Comparison of ENCODE assay signal across 11 mouse cellular contexts in the genomic region with DNA sequence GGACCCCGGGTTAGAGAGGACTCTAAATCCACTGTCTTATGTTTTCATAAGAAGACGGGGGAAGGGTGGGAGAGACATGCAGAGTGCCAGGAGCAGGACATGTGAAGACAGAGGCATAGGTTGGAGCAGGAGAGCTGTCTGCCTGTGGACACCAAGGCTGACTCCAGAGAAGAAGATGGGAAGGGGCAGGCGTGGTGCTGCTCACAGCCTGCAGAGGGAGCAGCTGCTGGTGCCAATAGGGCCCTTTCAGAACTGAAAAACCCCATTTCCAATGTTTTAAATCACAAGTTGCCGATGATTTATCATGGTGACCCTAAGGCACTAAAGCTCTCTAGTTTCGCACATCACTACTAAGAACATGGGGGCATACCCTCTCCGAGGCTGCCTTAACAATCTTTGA.
DNase-seq lines count a peak whose midpoint lies in the region; ATAC-seq and TF ChIP-seq lines count a peak whose summit lies in the region.
"Had no signal": no experiment of that assay in that cellular context is flagged by ENCODE, and none has a peak within 500 bp of the region (broad histone marks: within the 10 kb centered on the region; RNA-seq: fewer than 3 reads in every experiment).

No protein-coding gene starts in this region.

- no peaks in the 10 kb centered on the region for H3K27me3 ChIP-seq in heart, adult 2 months (ENCODE audit: control insufficient read depth, insufficient read depth, low read length)
- H3K27me3 ChIP-seq in ES-Bruce4 (ENCODE audit: control insufficient read depth, insufficient read depth, low read length, poor library complexity, severe bottlenecking) = no peaks in the 10 kb centered on the region
- H3K27me3 ChIP-seq: heart, embryonic 15.5 days; limb, embryonic 13.5 days; megakaryocyte, embryonic 14.5 days had no signal

- peak; percentile 69 for ATAC-seq in megakaryocyte progenitor cell, adult 5-6 weeks (replicated peaks; ENCODE audit: poor library complexity)

- no peak for DNase-seq in heart, adult 2 months
- no peak for DNase-seq in heart, adult 18-20 months
- no peak for DNase-seq in lung, adult 2 months
- no peak for DNase-seq in lung, postnatal 36 days
- no peak for DNase-seq in cerebellum, adult 11 months
- DNase-seq in heart, adult 11 months = no peak

- 82% methylated on average over 6 of the region's 6 CpGs for WGBS in heart, adult 2 months
- WGBS in lung, adult 2 months = 80% methylated on average over 6 of the region's 6 CpGs

- H3K36me3 ChIP-seq in heart, adult 2 months (ENCODE audit: control insufficient read depth, insufficient read depth, low read length) = no peaks in the 10 kb centered on the region
- no peaks in the 10 kb centered on the region for H3K36me3 ChIP-seq in ES-Bruce4 (ENCODE audit: control insufficient read depth, insufficient read depth, low read length, poor library complexity, severe bottlenecking)
- H3K36me3 ChIP-seq: heart, embryonic 15.5 days; limb, embryonic 13.5 days had no signal

- H3K9ac ChIP-seq in heart, adult 2 months (ENCODE audit: low read depth, low read length) = no peak overlapping the region
- no peak overlapping the region for H3K9ac ChIP-seq in ES-Bruce4 (ENCODE audit: low read depth, poor library complexity, severe bottlenecking)
- H3K9ac ChIP-seq: heart, embryonic 15.5 days; limb, embryonic 13.5 days had no signal

- no peak overlapping the region for H3K27ac ChIP-seq in heart, adult 2 months
- H3K27ac ChIP-seq in ES-Bruce4 (ENCODE audit: insufficient read depth, low read length) = no peak overlapping the region
- H3K27ac ChIP-seq: heart, embryonic 15.5 days; limb, embryonic 13.5 days had no signal

- no peak for TF ChIP-seq EP300 in heart, adult 2 months (IDR thresholded peaks at IDR 0.05; ENCODE audit: insufficient read depth, low read depth, low read length)
- TF ChIP-seq EP300 in ES-Bruce4 (IDR thresholded peaks at IDR 0.05; ENCODE audit: insufficient read depth, low read depth, low read length) = no peak

- no peaks in the 10 kb centered on the region for H3K79me2 ChIP-seq in heart, adult 2 months (replicated peaks; ENCODE audit: control insufficient read depth, insufficient read depth, low read length)

- H3K9me3 ChIP-seq in ES-Bruce4 (replicated peaks; ENCODE audit: control insufficient read depth, insufficient read depth, low read length, poor library complexity, severe bottlenecking) = no peaks in the 10 kb centered on the region
- H3K9me3 ChIP-seq: heart, embryonic 15.5 days; limb, embryonic 13.5 days; megakaryocyte, embryonic 14.5 days had no signal

- no peaks in the 10 kb centered on the region for H3K4me1 ChIP-seq in heart, adult 2 months (ENCODE audit: control insufficient read depth, insufficient read depth, low read length)
- no peaks in the 10 kb centered on the region for H3K4me1 ChIP-seq in lung, adult 2 months (ENCODE audit: control insufficient read depth, insufficient read depth, low read length)
- no peaks in the 10 kb centered on the region for H3K4me1 ChIP-seq in ES-Bruce4 (ENCODE audit: control insufficient read depth, insufficient read depth, low read length)
- H3K4me1 ChIP-seq: heart, embryonic 15.5 days; limb, embryonic 13.5 days; megakaryocyte, embryonic 14.5 days had no signal

- intact Hi-C loops in heart, adult 2 months (cut with DNase I) = no loop called here

- TF ChIP-seq POLR2A in heart, adult 2 months (IDR thresholded peaks at IDR 0.05; ENCODE audit: insufficient read depth, low read depth, low read length) = no peak
- no peak for TF ChIP-seq POLR2A in lung, adult 2 months (IDR thresholded peaks at IDR 0.05; ENCODE audit: borderline replicate concordance, extremely low read depth, low read depth, low read length)
- TF ChIP-seq POLR2A in ES-Bruce4 (IDR thresholded peaks at IDR 0.05; ENCODE audit: insufficient read depth, low read length) = no peak

- peak; percentile 26 for TF ChIP-seq CTCF in heart, adult 2 months (IDR thresholded peaks at IDR 0.05)
- 0 out of 2 replicates have a peak, but pooled peaks have one; percentile 12 for TF ChIP-seq CTCF in lung, adult 2 months (IDR thresholded peaks at IDR 0.05; ENCODE audit: insufficient read depth, low read length)
- TF ChIP-seq CTCF in ES-Bruce4 (IDR thresholded peaks at IDR 0.05; ENCODE audit: low read depth, low read length) = peak; percentile 62

- no peak overlapping the region for H3K4me3 ChIP-seq in heart, adult 2 months
- H3K4me3 ChIP-seq in lung, adult 2 months (replicated peaks; ENCODE audit: extremely low read depth, low read depth, low read length) = no peak overlapping the region
- no peak overlapping the region for H3K4me3 ChIP-seq in ES-Bruce4 (ENCODE audit: low read depth, low read length)
- H3K4me3 ChIP-seq: heart, embryonic 15.5 days; limb, embryonic 13.5 days; megakaryocyte, embryonic 14.5 days had no signal

Comparison
In these comparisons a context has a peak if more than half of its experiments do, and no peak if none do; other contexts are left out.
1. CTCF ChIP-seq: peak in every context shown above with its lines; median percentile 62 in ES-Bruce4; 26 in heart, adult 2 months; 12 in lung, adult 2 months.